Mouse (Mus musculus): ENCODE data around the gene Gm9857. TPM values are rescaled to one million over a fixed set of nuclear protein-coding genes. Genes with fewer than 3 reads are reported as not detected.

Gene Gm9857
- not detected in 4 replicates for total RNA-seq (2023)

DNA sequence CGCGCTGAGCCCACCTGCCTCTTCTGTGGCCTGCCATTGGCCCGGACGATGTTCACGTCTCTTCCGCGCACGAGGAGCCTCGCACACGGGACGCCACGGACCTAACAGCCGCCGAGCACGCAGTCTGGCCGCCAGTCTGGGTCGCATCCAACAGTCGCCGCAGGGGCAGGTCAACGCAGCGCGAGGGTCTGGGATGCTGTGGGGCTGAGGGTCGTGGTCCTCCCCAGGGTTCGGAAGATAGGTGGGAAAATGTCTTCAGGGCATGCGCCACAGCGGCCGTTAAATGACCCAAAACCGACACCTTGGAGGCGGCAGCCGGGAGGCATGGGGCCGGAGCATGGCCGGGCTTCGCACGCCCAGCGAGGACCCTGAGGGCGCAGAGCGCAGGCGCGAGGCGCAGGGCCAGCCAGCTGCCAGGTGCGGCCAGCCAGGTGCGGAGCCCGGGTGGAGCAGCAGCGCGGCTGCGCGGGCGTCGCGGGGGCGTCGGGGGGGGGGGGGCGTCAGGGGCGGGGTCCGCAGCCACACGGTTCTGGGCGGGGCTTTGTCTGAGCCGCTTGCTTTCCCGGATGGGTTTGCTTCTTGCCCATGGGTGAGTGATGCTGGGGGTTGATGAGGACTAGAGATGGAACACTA lies at the start of gene Gm9857:
Gene Gm9857, minus strand, starts transcription at position 445 of the 633 bp plus-strand sequence.

DNA sequence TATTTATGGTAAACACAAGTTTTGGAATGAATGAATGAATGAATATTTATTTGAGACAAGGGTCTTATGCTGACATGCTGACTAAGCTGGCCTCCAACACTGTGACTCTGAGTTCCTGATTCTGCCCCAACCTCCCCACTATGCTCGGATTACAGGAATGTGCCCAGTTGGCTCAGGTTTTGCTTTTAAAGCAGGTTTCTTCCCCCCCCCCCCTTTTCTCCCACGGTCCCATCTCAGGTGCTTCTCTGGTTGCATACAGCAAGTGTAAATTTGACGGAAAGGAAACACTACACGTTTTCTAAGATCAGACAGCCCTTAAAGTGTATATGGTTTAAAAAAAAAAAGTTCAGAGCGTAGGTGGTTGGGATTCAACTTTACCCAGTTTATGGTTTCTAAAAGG lies 672 bp downstream of the Gm9857 start, which contains the start of gene Henmt1:
Gene Henmt1, plus strand, starts transcription at position 301 of the 400 bp plus-strand sequence.

GRCm38 (mm10) chr3:108911548-108912413 lies 28.5 kb downstream of the Gm9857 start, which contains the start of gene Prpf38b:
Gene Prpf38b (minus strand): TSS chr3:108911727.

Other genes with a start within 250 kb of the Gm9857 start
- gene Gpsm2, start 218.1 kb downstream of the Gm9857 start, total RNA-seq (2023): 0.26 to 1.1 TPM (median 0.53 TPM) in 3 of 4 replicates, not detected in the other
- gene Aknad1, start 200.8 kb downstream of the Gm9857 start, total RNA-seq (2023): not detected in 4 replicates
- gene Stxbp3, start 99.9 kb downstream of the Gm9857 start, total RNA-seq (2023): 67.4 to 78.1 TPM (median 72.6 TPM) in 4 replicates
- gene Fndc7, start 50.4 kb downstream of the Gm9857 start, total RNA-seq (2023): 0.89 to 2.0 TPM (median 1.1 TPM) in 4 replicates
- gene Prpf38b, start 28.7 kb downstream of the Gm9857 start, total RNA-seq (2023): 246 to 258 TPM (median 247 TPM) in 4 replicates
- gene Henmt1, start 572 bp downstream of the Gm9857 start, total RNA-seq (2023): 0.52 TPM in 1 of 4 replicates, not detected in the others
- gene Fam102b, start 87.2 kb upstream of the Gm9857 start, total RNA-seq (2023): 8.6 to 10.3 TPM (median 9.0 TPM) in 4 replicates
- gene Slc25a54, start 140.0 kb upstream of the Gm9857 start, total RNA-seq (2023): not detected in 4 replicates
- 2.6 to 5.3 TPM (median 3.5 TPM) in 4 replicates for gene Slc25a24, start 182.7 kb upstream of the Gm9857 start, total RNA-seq (2023)